Mouse (Mus musculus) heart, embryonic 11.5 days (tissue): Measurements from ENCODE around the gene Tas2r114. TPM values are rescaled to one million over a fixed set of nuclear protein-coding genes. Genes with fewer than 3 reads are reported as not detected.

Experiments
- ATAC-seq: fragments of 200-750 bp; cut with Nextera tagmentation; replicated peaks from 2 replicates; pipeline ENCODE4 v1.8.0; 2017; ENCODE audit warnings: moderate library complexity; ENCODE audit not compliant: insufficient number of reproducible peaks, low FRiP score, low TSS enrichment
- H3K27ac ChIP-seq: fragments of 300-500 bp; sonication (generic); 2 replicates; pipeline ENCODE4 v1.5.1; 2014; ENCODE audit warnings: mild to moderate bottlenecking, low read depth, low read length
- H3K27me3 ChIP-seq: fragments of 300-500 bp; sonication (generic); 2 replicates; pipeline ENCODE4 v1.6.1; 2014; ENCODE audit warnings: mild to moderate bottlenecking, low read length, mixed read lengths; ENCODE audit not compliant: control insufficient read depth, insufficient read depth
- H3K36me3 ChIP-seq: fragments of 300-500 bp; sonication (generic); 2 replicates; pipeline ENCODE4 v1.6.1; 2014; ENCODE audit warnings: mild to moderate bottlenecking, low read length, moderate library complexity, mixed read lengths; ENCODE audit not compliant: control insufficient read depth, insufficient read depth
- H3K4me1 ChIP-seq: fragments of 300-500 bp; sonication (generic); 2 replicates; pipeline ENCODE4 v1.6.1; 2014; ENCODE audit warnings: low read length; ENCODE audit not compliant: control insufficient read depth, insufficient read depth
- H3K4me2 ChIP-seq: fragments of 300-500 bp; sonication (generic); 2 replicates; pipeline ENCODE4 v1.6.1; 2014; ENCODE audit warnings: mild to moderate bottlenecking, moderate library complexity
- H3K4me3 ChIP-seq: fragments of 300-500 bp; sonication (generic); 2 replicates; pipeline ENCODE4 v1.5.1; 2014; ENCODE audit warnings: low read depth, low read length
- H3K9ac ChIP-seq: fragments of 300-500 bp; sonication (generic); 2 replicates; pipeline ENCODE4 v1.6.1; 2014; ENCODE audit warnings: mild to moderate bottlenecking, low read depth, low read length, moderate library complexity
- H3K9me3 ChIP-seq: fragments of 300-500 bp; sonication (generic); replicated peaks from 2 replicates; pipeline ENCODE4 v1.6.1; 2016; ENCODE audit warnings: low read length; ENCODE audit not compliant: control insufficient read depth
- WGBS: fragments of 180-500 bp; shearing (Covaris S2); extraction: QIAGEN DNeasy Blood & Tissue Kit; methylation state at CpG from one replicate; pipeline ENCODE4 v1.1.7; 2014; ENCODE audit not compliant: insufficient replicate concordance; 5-methylcytosine and 5-hydroxymethylcytosine counted together
- polyA plus RNA-seq: library from polyadenylated mRNA; unstranded; fragments of >200 nt; fragmentation: Nextera tagmentation; extraction: Ambion mirVana; gene quantifications from 2 replicates; pipeline ENCODE4 v1.2.1, GENCODE M21; 2014

Gene Tas2r114
- polyA plus RNA-seq: not detected in 2 replicates

DNA sequence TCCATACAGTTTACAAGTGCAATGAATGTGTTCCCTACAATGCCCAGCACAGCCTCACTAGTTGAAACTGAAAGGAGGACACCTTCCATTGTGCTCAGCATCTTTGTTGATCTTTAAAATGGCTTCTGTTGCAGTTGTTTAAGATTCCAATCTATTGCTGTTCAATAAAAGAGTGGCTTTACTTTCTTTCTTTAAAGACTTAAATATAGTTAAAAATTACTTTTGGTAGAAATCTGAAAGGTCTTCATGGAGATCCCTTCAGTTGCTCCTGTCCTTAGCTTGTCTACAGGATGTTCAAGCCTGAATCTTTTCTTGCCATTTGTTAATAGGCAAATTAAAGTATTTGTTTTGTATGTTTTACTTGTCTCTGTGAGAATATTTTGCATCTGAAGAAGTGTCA is at the start of gene Tas2r114:
Gene Tas2r114 (minus strand): TSS at position 101 of the 400 bp plus-strand sequence.
- Histone ChIP-seq H3K9me3 (no peaks in the 10 kb centered on the region), H3K4me2 (no peak within 1 kb of the TSS), H3K27ac (no peak within 1 kb of the TSS), H3K36me3 (no peaks in the 10 kb centered on the region), H3K9ac (no peak within 1 kb of the TSS), H3K4me1 (no peaks in the 10 kb centered on the region), H3K27me3 (no peaks in the 10 kb centered on the region), H3K4me3 (no peak within 1 kb of the TSS)
- ATAC-seq: no peak

DNA sequence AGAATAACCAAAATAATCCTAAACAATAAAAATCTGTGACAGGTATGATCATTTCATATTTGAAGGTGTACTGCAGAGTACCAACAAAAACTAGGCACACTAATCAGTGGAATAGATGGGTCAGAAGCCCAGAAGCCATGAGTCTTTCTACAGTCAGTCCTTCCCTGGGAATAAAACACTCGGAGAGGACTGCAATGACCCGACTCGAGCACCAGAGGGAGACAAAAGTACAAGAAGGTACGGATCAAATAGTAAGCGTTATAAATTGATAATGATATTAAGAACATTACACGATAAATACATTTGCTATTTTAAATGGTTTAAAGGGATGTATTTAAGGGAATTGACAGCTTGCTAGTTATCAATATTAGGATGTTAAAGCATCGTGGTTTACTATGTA is 22.9 kb upstream of the Tas2r114 start:
- H3K9ac ChIP-seq: no peak overlapping the region
- no peaks in the 10 kb centered on the region for H3K36me3 ChIP-seq
- ATAC-seq: no peak
- no peak overlapping the region for H3K4me2 ChIP-seq
- peaks cover 3% of the 10 kb centered on the region; the same call in 1 of the 2 replicates for H3K9me3 ChIP-seq
- no peaks in the 10 kb centered on the region for H3K27me3 ChIP-seq
- no peak overlapping the region for H3K27ac ChIP-seq
- H3K4me1 ChIP-seq: no peaks in the 10 kb centered on the region
- 40% methylated on average over 7 of the region's 7 CpGs for WGBS
- H3K4me3 ChIP-seq: no peak overlapping the region

DNA sequence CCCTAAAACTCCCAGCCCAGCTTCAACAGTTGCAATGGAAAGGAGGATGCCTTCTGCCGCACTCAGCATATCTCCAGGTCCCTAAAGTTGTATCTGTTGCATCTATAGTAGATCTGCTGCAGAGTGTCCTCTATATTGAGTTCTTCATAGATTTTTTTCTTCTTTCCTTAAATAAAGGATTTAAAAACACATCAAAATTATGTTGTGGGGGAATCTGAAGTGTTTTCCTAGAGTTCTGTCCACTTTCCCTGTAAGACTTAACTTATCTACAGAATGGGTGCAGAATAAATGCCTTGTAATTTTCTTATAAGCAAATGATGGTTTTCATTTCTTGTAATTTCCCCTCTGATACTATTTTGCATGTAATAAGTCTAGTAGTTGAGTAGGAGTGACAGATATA is 2.5 kb downstream of the Tas2r114 start, which contains the start of gene Tas2r105:
Gene Tas2r105 (minus strand): TSS at position 101 of the 400 bp plus-strand sequence.
- WGBS: 74% methylated on average over 1 of the region's 1 CpGs
- Histone ChIP-seq H3K9me3 (no peaks in the 10 kb centered on the region), H3K9ac (no peak within 1 kb of the TSS), H3K4me3 (no peak within 1 kb of the TSS), H3K27ac (no peak within 1 kb of the TSS), H3K27me3 (no peaks in the 10 kb centered on the region), H3K4me2 (no peak within 1 kb of the TSS), H3K36me3 (no peaks in the 10 kb centered on the region), H3K4me1 (no peaks in the 10 kb centered on the region)
- no peak for ATAC-seq

DNA sequence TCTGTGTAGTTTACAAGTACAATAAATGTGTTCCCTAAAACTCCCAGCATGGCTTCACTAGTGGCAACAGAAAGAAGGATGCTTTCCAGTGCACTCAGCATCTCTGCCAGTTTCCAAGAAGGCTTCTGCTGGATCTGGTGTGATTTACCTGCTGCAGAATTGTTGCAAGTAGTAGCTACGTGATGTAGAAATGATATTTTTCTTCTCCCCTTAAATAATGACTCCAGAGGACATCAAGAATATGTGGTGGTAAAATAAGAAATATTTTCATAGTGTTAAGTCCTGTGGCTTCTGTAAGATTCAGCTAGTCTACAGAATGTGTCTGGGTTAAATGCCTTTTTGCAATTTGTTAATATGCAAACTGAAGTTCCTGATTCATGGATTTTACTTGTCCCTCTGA is 4.2 kb downstream of the Tas2r114 start, which contains the start of gene Tas2r104:
Gene Tas2r104 (minus strand): TSS at position 101 of the 400 bp plus-strand sequence.
- H3K4me3 ChIP-seq: no peak within 1 kb of the TSS
- no peak within 1 kb of the TSS for H3K27ac ChIP-seq
- H3K9me3 ChIP-seq: no peaks in the 10 kb centered on the region
- H3K27me3 ChIP-seq: no peaks in the 10 kb centered on the region
- no peak within 1 kb of the TSS for H3K9ac ChIP-seq
- no peak for ATAC-seq
- no peaks in the 10 kb centered on the region for H3K4me1 ChIP-seq
- no peak within 1 kb of the TSS for H3K4me2 ChIP-seq
- H3K36me3 ChIP-seq: no peaks in the 10 kb centered on the region
- 67% methylated on average over 1 of the region's 1 CpGs for WGBS

DNA sequence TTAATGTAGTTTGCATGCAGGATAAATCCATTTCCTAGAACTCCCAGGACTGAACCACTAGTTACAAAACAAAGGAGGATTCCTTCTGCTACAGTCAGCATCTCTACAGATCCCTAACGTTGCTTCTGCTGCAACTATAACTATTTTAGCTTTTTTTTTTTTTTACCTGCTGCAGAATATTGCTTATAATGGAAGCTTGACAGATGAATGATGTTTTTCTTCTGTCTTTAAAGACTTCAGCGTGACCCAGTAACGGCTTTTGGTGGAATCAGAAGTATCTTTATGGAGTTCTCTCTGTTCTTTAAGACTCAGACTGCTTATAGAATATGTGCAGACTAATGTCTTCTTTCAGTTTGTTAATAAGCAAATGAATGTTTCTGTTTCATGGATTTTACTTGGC is 11.1 kb downstream of the Tas2r114 start, which contains the start of gene Tas2r106:
Gene Tas2r106 (minus strand): TSS at position 101 of the 400 bp plus-strand sequence.
- H3K27ac ChIP-seq: no peak within 1 kb of the TSS
- H3K4me1 ChIP-seq: no peaks in the 10 kb centered on the region
- H3K4me3 ChIP-seq: no peak within 1 kb of the TSS
- no peak within 1 kb of the TSS for H3K9ac ChIP-seq
- ATAC-seq: no peak
- no peaks in the 10 kb centered on the region for H3K36me3 ChIP-seq
- no peak within 1 kb of the TSS for H3K4me2 ChIP-seq
- 71% methylated on average over 3 of the region's 3 CpGs for WGBS
- H3K9me3 ChIP-seq: no peaks in the 10 kb centered on the region
- H3K27me3 ChIP-seq: no peaks in the 10 kb centered on the region

DNA sequence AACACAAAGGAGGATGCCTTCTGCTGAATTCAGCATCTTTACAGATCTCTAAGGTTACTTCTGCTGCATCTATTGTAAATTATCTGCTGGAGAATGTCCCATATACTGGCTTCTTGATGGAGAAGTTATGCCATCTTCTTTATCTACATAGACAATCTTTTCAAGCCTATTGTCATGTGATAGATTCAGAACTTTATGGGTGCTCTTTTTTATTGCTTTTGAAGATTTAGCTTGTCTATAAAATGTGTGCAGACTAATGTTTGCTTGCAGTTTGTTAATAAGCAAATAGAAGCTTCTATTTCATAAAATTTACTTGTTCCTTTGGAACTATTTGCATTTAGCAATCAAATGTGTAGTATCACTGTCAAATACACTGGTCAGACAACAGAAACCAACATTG is 29.8 kb downstream of the Tas2r114 start, which contains the start of gene Tas2r107:
Gene Tas2r107 (minus strand): TSS at position 101 of the 400 bp plus-strand sequence.
- Histone ChIP-seq H3K36me3 (no peaks in the 10 kb centered on the region), H3K9ac (no peak within 1 kb of the TSS), H3K4me3 (no peak within 1 kb of the TSS)

More for the DNA sequence above, 29.8 kb downstream of the Tas2r114 start, which contains the start of gene Tas2r107:
- no peaks in the 10 kb centered on the region for H3K27me3 ChIP-seq
- H3K4me1 ChIP-seq: no peaks in the 10 kb centered on the region
- no peak within 1 kb of the TSS for H3K27ac ChIP-seq
- no peak for ATAC-seq
- H3K9me3 ChIP-seq: 0 out of 2 replicates have a peak, but pooled peaks cover 3% of the 10 kb centered on the region
- no peak within 1 kb of the TSS for H3K4me2 ChIP-seq

Other genes starting within 250 kb of the Tas2r114 start
- gene 5430401F13Rik, start 203.7 kb downstream of the Tas2r114 start, polyA plus RNA-seq: not detected in 2 replicates
- not detected in 2 replicates for gene Gm6619, start 203.7 kb downstream of the Tas2r114 start, polyA plus RNA-seq
- not detected in 2 replicates for gene Tas2r130, start 59.2 kb downstream of the Tas2r114 start, polyA plus RNA-seq
- gene Tas2r107, start 29.9 kb downstream of the Tas2r114 start, polyA plus RNA-seq: not detected in 2 replicates
- gene Tas2r106, start 11.2 kb downstream of the Tas2r114 start, polyA plus RNA-seq: not detected in 2 replicates
- gene Tas2r104, start 4.3 kb downstream of the Tas2r114 start, polyA plus RNA-seq: not detected in 2 replicates
- not detected in 2 replicates for gene Tas2r105, start 2.6 kb downstream of the Tas2r114 start, polyA plus RNA-seq